Mouse (Mus musculus) liver, embryonic 16.5 days (tissue): Measurements from ENCODE around the gene Gm3417. TPM values are rescaled to one million over a fixed set of nuclear protein-coding genes. Genes with fewer than 3 reads are reported as not detected.
"Not testable (repeated sequence)": the region's sequence is repeated elsewhere in the genome, so short reads cannot be mapped to it uniquely, and the experiment has no call there.

Experiments
- ATAC-seq: fragments of 200-750 bp; cut with Nextera tagmentation; 2 replicates; pipeline ENCODE4 v1.8.0; 2017; ENCODE audit warnings: low read depth, mild to moderate bottlenecking, moderate number of reproducible peaks, moderate library complexity
- H3K27ac ChIP-seq: fragments of 300-500 bp; sonication (generic); 2 replicates; pipeline ENCODE4 v1.5.1; 2014; ENCODE audit warnings: mild to moderate bottlenecking, low read length
- H3K27me3 ChIP-seq: fragments of 300-500 bp; sonication (generic); 2 replicates; pipeline ENCODE4 v1.6.1; 2014; ENCODE audit warnings: low read depth, low read length, mixed read lengths; ENCODE audit not compliant: control insufficient read depth, insufficient read depth
- H3K36me3 ChIP-seq: fragments of 300-500 bp; sonication (generic); 2 replicates; pipeline ENCODE4 v1.6.1; 2014; ENCODE audit warnings: mild to moderate bottlenecking; ENCODE audit not compliant: control insufficient read depth, insufficient read depth
- H3K4me1 ChIP-seq: fragments of 300-500 bp; sonication (generic); 2 replicates; pipeline ENCODE4 v1.6.1; 2014; ENCODE audit warnings: low read depth, low read length, mixed read lengths; ENCODE audit not compliant: control insufficient read depth
- H3K4me2 ChIP-seq: fragments of 300-500 bp; sonication (generic); 2 replicates; pipeline ENCODE4 v1.6.1; 2014; ENCODE audit warnings: low read depth, low read length, mixed read lengths
- H3K4me3 ChIP-seq: fragments of 300-500 bp; sonication (generic); 2 replicates; pipeline ENCODE4 v1.5.1; 2014; ENCODE audit warnings: low read depth, mild to moderate bottlenecking, low read length
- H3K9ac ChIP-seq: fragments of 300-500 bp; sonication (generic); 2 replicates; pipeline ENCODE4 v1.6.1; 2014; ENCODE audit warnings: low read depth, low read length
- H3K9me3 ChIP-seq: fragments of 300-500 bp; sonication (generic); replicated peaks from 2 replicates; pipeline ENCODE4 v1.6.1; 2016; ENCODE audit warnings: low read length; ENCODE audit not compliant: control insufficient read depth
- WGBS: fragments of 180-500 bp; shearing (Covaris S2); extraction: QIAGEN DNeasy Blood & Tissue Kit; methylation state at CpG from one replicate; pipeline ENCODE4 v1.1.7; 2014; ENCODE audit not compliant: insufficient replicate concordance; 5-methylcytosine and 5-hydroxymethylcytosine counted together
- polyA plus RNA-seq: library from polyadenylated mRNA; unstranded; fragments of >200 nt; fragmentation: Nextera tagmentation; extraction: Ambion mirVana; gene quantifications from 2 replicates; pipeline ENCODE4 v1.2.1, GENCODE M21; 2015

The Gm3417 gene
- polyA plus RNA-seq, 1 experiment from 2014 or later: 0.14 TPM

- H3K4me1 ChIP-seq, H3K4me2 ChIP-seq, H3K4me3 ChIP-seq, ATAC-seq, H3K9ac ChIP-seq, H3K9me3 ChIP-seq, H3K27ac ChIP-seq, H3K36me3 ChIP-seq, H3K27me3 ChIP-seq: not testable (repeated sequence)
- no CpG with 5 or more reads among the region's 5 CpGs for WGBS
Observed at GRCm38 (mm10) chr17:14994140-14994539, 15.6 kb upstream of the Gm3417 start.

- ATAC-seq: peak; percentile 52
- not testable (repeated sequence) for H3K27me3 ChIP-seq, H3K27ac ChIP-seq, H3K9me3 ChIP-seq, H3K4me2 ChIP-seq, H3K4me1 ChIP-seq, H3K36me3 ChIP-seq, H3K4me3 ChIP-seq, H3K9ac ChIP-seq
- no CpG with 5 or more reads among the region's 47 CpGs for WGBS
Observed at GRCm38 (mm10) chr17:14993139-14993832, 14.7 kb upstream of the Gm3417 start.

- no CpG with 5 or more reads among the region's 98 CpGs for WGBS
- ATAC-seq: peak; percentile 81
- H3K9me3 ChIP-seq, H3K27me3 ChIP-seq, H3K4me3 ChIP-seq, H3K36me3 ChIP-seq, H3K4me1 ChIP-seq, H3K9ac ChIP-seq, H3K4me2 ChIP-seq, H3K27ac ChIP-seq: not testable (repeated sequence)
Observed at GRCm38 (mm10) chr17:14992522-14993138, 14.0 kb upstream of the Gm3417 start.

GRCm38 (mm10) chr17:14990116-14990702 is 11.6 kb upstream of the Gm3417 start:
- ATAC-seq, H3K4me2 ChIP-seq, H3K27me3 ChIP-seq, H3K9me3 ChIP-seq, H3K36me3 ChIP-seq, H3K4me1 ChIP-seq, H3K9ac ChIP-seq, H3K4me3 ChIP-seq, H3K27ac ChIP-seq: not testable (repeated sequence)
- WGBS: 83% methylated on average over 4 of the region's 5 CpGs

GRCm38 (mm10) chr17:14977718-14978361 is 750 bp downstream of the Gm3417 start:
- not testable (repeated sequence) for H3K4me2 ChIP-seq, H3K27me3 ChIP-seq, H3K4me1 ChIP-seq, H3K36me3 ChIP-seq, H3K9me3 ChIP-seq, H3K9ac ChIP-seq, H3K4me3 ChIP-seq, H3K27ac ChIP-seq
- WGBS: 0% methylated on average over 4 of the region's 7 CpGs
- peak; percentile 24; the same call in 1 of the 2 replicates for ATAC-seq

GRCm38 (mm10) chr17:14968373-14968913 is 10.1 kb downstream of the Gm3417 start:
- not testable (repeated sequence) for H3K27me3 ChIP-seq, H3K36me3 ChIP-seq, H3K9ac ChIP-seq, H3K4me2 ChIP-seq, H3K4me3 ChIP-seq, H3K27ac ChIP-seq, H3K9me3 ChIP-seq, H3K4me1 ChIP-seq
- WGBS: no CpG with 5 or more reads among the region's 6 CpGs
- peak; percentile 80 for ATAC-seq

GRCm38 (mm10) chr17:14961557-14962154 is 16.9 kb downstream of the Gm3417 start:
- H3K9ac ChIP-seq, H3K36me3 ChIP-seq, H3K4me3 ChIP-seq, H3K27me3 ChIP-seq, H3K4me2 ChIP-seq, H3K9me3 ChIP-seq, H3K27ac ChIP-seq: not testable (repeated sequence)
- peak; percentile 55 for ATAC-seq
- peaks cover 17% of the 10 kb centered on the region for H3K4me1 ChIP-seq
- no CpG with 5 or more reads among the region's 44 CpGs for WGBS

GRCm38 (mm10) chr17:14960951-14961556 is 17.5 kb downstream of the Gm3417 start, which contains the start of gene Phf10:
Phf10 (minus strand) TSS chr17:14961273.
- ATAC-seq: peak; percentile 79
- H3K9me3 ChIP-seq, H3K36me3 ChIP-seq, H3K27me3 ChIP-seq: not testable (repeated sequence)
- Histone ChIP-seq H3K9ac (peak within 1 kb of the TSS; percentile 94), H3K4me2 (peak within 1 kb of the TSS; percentile 74), H3K4me1 (peaks cover 17% of the 10 kb centered on the region), H3K27ac (peak within 1 kb of the TSS; percentile 88), H3K4me3 (peak within 1 kb of the TSS; percentile 74)
- 0% methylated on average over 47 of the region's 100 CpGs for WGBS
